Mouse (Mus musculus): Measurements from ENCODE around the gene Myom1. TPM values are rescaled to one million over a fixed set of nuclear protein-coding genes. Genes with fewer than 3 reads are reported as not detected.
A peak's percentile ranks its signal among the peaks of the same experiment; 100 is the strongest.

Myom1 gene
- total RNA-seq, 1 experiment from 2014 or later: 4.3 TPM

DNA sequence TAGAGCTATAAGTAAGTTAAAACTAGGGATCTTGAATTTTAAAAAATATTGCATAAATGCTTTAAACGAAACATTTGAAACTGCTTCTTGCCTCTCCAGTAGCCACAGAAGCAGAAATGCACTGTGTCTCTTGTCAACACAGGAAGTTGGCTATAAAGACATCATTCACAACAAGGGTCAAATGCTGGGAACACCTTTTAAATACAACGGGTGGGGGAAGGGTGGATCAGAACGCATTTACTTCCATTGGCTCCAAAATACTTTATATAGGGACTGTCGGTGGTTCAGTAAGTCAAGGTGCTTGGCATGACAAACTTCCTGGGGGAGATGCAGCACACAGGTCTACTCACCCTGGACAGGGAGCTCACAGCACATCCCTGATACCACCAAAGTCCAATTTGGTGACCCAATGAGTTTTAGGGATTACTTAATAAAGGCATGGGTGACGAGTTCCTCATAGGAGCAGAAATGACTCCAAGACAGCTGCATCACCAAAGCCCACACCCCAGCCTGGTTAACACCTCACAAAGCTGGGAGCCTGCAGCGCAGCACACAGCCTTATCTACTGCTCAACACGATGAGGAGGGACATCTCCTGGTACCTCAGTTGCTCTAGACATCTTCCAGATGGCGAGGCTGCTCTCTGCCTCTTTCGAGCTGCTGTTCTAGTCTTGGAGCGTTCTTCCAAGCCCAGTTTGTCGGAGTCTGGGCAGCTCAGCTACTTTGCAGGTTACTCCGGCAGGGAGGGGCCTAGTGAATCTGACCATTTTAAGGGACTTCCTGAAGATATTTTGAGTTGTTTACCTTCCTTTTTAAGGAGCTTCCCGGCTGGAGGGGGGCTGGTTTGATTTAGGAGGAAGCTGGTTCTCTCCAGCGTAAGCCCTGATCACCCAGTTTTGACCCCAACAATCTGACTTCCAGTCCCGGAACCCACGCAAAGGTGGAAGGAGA is 134.2 kb downstream of the Myom1 start:
- DNase-seq: no peak

DNA sequence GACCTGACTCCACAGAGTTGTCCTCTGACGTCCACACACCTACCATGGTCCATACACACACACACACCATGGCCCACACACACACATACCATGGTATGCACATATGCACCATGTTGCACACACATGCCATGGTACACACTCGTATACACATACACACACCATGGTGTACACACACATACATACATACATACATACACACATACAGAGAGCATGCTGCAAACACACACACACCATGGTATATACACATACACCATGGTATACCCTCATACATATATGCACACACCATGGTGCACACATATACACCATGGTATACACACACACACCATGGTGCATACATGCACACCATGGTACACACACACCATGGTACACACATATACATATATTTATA is 134.9 kb downstream of the Myom1 start:
- DNase-seq: no peak

DNA sequence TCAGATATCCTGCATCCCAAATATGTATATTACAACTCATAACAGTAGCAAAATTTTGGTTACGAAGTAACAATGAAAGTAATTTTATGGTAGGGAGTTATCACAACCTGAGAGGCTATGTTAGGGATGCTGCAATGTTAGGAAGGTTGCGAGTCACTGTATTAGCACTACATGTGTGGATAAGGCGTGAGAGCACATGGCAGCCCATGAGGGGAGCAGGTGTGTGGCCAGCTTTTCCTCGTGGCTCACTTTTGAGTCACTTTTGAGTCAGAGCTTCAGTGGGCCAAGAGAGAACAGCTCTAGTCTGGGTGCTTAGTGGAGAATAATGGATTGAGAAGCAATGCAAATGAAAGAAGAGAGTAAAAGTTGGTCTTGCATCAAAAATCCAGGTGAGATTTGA is 139.6 kb downstream of the Myom1 start:
- no peak for DNase-seq

DNA sequence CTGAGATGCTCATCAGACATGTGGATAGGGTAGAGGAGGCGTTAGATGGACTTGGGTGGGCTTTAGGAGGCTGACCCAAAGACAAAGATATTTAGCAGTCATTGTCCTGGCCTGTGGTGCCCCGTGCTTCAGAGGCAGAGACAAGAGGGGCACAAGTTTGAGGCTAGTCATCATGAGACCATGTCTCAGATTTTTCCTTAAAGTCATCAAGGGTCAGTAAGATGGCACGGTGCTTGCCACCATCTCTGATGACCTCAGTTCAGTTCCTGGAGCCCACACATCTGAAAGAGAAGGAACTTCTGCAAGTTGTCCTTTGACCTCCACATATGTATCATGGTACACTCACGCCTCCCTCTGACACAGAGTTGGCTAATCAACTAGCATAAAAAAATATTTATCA is 140.7 kb downstream of the Myom1 start:
- no peak for DNase-seq

DNA sequence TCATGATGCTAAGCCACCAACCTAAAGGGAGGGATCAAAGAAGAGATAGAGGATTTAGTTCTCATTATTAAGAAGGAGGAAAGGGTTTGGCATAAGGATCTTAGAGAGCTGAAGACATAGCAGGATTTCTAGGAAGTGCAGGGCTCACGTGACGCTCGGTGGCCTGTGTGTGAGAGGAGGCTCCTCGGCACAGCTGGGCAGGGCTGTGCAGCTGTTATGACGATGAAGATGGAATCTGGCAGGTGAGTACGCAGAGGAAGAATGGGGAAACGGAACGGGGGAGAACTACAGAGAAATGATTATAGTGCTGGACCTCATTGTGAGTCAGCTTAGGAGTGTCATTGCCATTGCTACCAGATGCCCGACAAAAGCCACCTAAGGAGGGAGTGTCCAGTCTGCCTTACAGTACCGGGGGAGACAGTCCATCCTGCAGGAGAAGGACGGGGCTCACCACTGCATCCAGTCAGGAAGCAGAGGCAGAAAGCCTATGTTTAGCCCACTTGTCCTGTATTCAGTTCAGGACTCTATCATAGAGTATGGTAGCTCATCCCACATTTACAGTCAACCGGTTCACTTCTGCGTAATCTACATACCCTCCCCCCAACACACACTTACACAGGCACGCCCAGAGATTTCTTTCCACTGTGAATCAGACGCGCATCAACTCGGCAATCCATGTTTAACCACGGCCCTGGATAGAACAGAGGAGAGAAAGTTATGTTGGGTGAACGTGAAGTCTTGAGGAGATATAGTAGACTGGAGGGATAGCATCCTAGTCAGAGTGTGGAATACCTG is 142.1 kb downstream of the Myom1 start:
- DNase-seq: no peak

DNA sequence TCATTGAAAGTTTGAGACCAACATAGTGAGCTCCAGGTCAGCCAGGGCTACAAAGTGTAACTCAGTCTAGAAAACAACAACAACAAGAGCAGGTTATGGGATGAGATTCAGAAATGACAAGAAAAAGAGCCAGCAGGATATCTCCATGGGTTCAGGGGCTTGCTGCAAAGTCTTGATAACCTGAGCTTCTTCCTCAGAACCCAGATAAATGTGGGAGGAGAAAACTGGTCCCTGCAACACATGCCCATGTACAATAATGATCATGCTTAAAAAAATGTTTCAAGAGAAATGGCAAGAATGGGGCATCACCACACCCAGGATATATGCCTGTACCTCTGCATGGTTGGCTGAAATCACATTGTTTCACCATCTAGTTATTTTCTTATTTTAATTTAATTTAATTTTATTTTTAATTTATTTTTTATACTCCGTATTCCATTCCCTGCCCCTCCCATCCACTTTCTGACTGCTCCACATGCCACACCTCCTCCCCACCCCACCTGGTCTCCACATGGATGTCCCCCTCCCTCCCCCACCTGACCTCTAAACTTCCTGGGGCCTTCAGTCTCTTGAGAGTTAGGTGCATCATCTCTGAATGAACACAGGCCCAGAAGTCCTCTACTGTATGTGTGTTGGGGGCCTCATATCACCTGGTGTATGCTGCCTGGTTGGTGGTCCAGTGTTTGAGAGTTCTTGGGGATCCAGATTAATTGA is 143.0 kb downstream of the Myom1 start:
- no peak for DNase-seq

DNA sequence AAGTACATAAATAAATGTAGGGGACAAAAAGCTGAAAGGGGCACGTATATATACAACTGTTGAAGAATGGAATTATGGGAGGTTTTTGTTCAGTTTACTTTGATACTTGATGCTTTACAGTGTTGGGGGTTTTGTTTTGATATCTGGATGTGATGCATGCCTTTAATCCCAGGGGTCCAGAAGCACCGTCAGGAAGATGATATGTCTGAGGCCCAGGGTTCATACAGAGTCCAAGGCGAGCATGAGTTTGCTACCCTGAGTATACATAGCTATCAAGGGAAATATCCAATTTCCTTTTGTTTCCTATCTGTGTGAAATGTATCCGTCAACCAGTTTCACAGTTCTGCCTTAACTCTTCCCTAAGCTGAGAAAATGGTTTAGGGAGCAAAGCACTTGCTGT is 150.9 kb downstream of the Myom1 start:
- DNase-seq: no peak

DNA sequence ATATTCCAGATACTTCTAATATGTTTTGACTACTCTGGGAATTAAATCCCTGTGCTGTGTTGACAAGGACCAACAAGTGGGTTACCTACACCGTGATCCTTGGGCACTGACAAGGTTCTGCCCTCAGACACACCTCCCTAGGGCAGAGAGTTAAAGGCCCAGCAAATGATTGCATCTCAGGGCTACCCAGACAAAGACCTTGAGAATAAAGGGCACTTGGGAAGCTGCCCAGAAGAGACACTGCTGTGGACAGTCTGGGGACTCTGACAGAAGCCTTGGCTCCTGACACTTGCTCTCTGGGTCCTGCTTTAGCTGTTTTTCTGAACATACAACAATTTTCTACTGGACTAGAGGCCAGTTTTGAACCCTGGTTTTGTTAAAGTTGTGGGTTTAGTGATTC is 152.8 kb downstream of the Myom1 start:
- DNase-seq: peak; percentile 86

DNA sequence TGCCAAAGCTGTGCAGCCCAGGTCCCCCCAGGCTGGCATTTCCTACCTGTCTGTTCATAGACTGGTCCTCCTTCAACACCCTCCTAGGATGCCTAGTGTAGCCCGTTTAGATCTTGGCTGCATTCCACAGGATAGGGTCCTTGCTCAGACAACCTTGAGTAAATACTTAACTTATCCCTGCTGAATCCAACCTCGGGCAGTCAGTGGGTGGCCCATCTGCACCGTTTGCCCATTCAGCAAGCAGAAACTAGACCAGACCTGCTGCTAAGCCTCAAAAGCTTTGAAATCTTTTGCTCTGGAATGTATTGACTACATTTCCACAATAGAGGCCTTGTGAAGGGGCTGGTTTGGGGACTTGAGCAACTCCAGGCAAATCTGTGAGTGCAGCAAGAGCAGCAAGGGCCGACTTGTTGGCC is 156.7 kb downstream of the Myom1 start:
- peak; percentile 27 for DNase-seq

DNA sequence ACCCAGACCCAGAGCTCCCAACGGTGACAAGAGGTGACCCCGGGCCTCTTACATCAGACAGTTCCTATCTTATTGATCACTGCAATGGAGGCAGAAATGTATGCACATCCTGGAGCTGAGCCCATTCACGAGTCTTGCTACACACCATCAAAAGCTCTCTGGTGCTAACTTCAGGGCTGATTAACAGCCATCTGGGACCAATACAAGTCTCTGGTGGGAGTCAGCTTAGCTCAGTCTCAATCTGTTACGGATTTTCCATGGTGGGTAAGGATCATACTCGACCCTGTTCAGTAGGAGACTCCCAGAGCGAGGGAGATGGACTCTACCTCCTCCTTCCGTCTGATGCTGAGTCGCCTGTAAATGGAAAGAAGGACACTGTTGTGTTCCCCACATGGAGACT is 157.3 kb downstream of the Myom1 start:
- DNase-seq: no peak

DNA sequence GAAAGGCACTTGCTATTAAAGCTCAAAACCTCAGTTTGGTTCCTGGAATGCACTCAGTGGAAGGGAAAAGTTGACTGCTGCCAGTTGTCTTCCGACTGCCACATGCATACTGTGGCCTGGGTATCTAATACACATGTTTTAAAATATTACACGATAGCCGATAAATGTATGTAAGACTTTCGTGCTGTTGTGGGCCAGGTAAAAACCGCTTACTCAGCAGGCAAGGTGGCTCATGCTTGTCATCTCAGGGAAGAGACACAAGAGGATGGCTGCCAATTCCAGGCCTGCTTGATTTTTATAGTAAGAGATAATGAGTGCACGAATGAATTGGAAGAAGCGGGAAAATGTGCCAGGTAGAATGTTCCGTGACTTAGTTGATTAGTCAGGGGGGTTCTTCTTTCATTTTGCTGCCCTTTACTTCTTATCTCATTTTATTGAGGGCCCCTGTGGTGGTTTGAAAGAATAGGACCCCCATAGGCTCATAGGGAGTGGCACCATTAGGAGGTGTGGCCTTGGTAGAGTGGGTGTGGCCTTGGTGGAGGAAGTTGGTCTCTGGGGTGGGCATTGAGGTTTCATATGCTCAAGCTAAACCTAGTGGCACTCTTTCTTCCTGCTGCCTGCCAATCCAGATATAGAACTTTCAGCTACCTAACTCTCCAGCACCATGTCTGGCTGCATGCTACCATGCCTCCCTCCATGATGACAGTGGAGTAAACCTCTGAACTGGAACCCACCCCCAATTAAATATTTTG is 158.0 kb downstream of the Myom1 start:
- no peak for DNase-seq

DNA sequence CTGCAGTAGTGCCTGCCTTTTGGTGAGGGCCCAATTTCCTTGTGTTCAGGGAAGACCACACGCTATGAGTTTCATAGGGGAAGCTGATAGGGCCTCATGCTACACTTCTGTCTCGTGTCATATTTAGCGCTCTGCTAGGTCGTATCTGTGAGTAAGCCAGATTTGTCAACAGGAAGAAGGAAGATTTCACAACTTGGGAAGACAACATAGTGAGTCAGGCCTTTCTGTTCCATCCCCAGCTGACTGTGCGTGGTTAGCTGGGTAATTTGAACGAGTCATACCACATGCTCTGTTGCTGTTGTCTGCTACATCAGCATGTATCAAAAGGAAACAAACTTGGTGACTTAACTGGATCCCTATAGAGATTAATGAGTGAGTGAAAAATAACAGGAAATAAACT is 162.6 kb downstream of the Myom1 start:
- peak; percentile 54 for DNase-seq

DNA sequence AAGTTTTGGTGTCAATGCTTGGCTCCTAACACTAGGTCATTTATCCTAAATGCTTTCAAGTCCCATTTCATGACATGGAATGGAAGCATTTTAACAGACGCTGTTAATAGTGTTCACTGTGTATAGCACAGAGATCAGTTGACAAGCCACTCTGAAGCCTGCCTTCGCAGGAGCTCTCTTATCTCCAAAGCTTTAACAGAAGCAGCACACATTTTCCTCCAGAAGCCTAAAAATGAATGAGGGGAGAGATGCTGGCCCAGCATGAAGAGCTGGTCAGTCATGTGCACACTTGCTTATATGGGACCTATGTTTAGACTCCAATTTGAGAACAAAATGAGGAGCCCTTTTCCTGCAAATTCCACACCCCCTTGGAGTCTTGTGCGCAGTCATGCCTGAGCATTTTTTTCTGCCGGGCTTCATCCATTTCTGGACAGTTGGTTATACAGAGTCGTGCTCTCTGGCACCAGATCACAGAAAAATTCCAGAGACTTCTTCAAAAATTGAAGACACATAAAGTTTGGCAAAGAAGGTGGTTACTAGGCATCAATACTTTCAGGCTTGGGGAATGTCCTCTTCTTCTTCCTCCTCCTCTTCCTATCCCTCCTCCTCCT is 165.9 kb downstream of the Myom1 start:
- no peak for DNase-seq

DNA sequence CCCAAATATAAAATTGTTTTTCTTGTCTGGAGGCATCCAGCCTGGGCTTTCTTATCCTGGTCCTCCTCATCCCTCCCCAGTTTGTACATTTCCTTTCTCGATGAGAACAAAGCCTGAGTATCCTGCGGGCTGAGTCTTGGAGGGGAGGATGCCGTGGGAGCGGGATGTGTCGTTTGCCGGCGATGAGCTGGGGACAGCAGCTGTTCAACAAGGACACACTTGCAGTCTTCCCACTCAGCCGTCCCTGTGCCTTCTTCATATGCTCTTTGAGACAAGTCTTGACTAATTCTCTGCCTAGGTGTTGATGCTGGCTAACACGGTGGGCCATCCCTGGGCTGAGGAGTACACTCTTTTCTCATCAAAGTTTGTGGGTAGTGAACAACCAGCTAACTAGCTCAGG is 166.4 kb downstream of the Myom1 start:
- DNase-seq: no peak

DNA sequence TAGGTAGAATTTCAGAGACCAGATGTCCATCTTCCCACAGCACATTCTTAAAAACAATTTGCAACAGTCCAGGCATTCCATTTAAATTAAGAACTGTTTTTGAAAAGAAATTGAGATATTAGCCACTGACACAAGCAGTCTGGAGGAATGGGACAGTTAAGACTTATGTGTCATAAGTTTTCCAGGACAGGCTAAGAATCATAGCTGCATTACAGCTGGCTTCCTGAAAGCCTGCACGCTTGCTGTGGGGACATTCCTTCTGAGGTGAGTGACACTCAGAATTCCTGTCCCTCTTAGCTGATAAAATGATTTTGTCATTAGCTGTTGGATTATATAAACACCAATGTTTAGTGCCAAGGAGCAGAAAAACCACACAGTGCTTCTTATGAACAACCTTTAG is 167.2 kb downstream of the Myom1 start:
- DNase-seq: no peak

DNA sequence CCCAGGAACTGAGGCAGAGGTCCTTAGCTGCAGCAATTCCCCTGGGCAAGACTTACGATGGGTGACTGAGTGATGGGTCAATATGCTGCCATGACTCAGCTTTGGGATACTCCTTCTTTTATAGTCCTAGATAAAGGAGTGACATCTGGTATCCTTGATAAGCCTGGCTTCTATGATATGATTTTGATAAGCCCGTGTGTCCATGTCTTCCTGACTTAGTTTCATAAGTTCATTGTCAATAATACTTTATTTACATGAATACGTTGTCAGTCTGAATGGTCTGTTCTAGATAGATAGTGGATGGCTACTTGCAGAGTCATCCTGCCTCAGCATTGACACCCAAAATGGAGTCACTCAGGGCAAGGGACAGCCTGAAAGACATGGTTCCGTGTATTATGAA is 168.7 kb downstream of the Myom1 start:
- no peak for DNase-seq

Other genes with a start within 250 kb of the Myom1 start
- gene Tgif1, start 149.1 kb upstream of the Myom1 start, total RNA-seq (2021): 45.9 and 50.8 TPM in 2 replicates
- gene Myl12a, start 245 bp downstream of the Myom1 start, total RNA-seq (2021): 311 and 324 TPM in 2 replicates
- gene Lpin2, start 179.9 kb downstream of the Myom1 start, total RNA-seq (2021): 32.6 and 43.0 TPM in 2 replicates